Mouse (Mus musculus) kidney, adult 11 months (tissue): ENCODE measurements around the gene Slc44a1.

ENCODE experiments used
- DNase-seq: peaks from one replicate; pipeline ENCODE4 v3.0.0; 2022

Gene Slc44a1

DNA sequence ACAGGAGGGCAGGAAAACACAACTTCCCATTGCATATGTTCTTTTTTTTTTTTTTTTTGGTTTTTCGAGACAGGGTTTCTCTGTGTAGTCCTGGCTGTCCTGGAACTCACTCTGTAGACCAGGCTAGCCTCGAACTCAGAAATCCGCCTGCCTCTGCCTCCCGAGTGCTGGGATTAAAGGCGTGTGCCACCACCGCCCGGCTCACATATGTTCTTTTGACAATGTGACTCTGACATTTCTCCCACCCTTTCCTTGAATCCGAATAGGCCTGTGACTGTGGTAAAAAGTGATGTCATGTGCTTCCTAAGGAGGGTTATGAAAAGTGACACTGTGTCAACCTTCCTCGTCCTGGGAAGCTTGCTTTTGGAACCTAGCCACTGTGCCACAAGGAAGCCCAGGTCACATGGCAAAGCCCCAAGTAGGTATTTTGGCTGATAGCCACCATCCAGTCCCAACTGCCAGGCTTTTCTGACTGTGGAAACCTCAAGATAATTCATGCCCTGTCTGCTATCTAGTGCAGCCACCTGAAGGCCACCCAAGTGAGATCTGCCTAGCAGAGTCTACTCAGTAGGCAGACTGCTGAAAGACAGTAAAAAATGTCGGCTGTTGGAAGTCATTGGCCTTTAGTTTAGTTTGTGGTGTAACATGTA is 8.5 kb upstream of the Slc44a1 start:
- peak; percentile 26 for DNase-seq

GRCm38 (mm10) chr4:53437110-53437755 is 3.0 kb upstream of the Slc44a1 start:
- peak; percentile 12 for DNase-seq

GRCm38 (mm10) chr4:53438386-53438785 is 1.8 kb upstream of the Slc44a1 start:
- DNase-seq = no peak

GRCm38 (mm10) chr4:53438836-53439480 is 1.3 kb upstream of the Slc44a1 start:
- DNase-seq = no peak

- no peak for DNase-seq
These were observed 590 bp upstream of the Slc44a1 start for GRCm38 (mm10) chr4:53439636-53440009.

- DNase-seq = peak; percentile 30
These were observed 781 bp downstream of the Slc44a1 start for GRCm38 (mm10) chr4:53440816-53441571.

- DNase-seq = no peak
These were observed 1.5 kb downstream of the Slc44a1 start for GRCm38 (mm10) chr4:53441683-53442082.

- no peak for DNase-seq
These were observed 6.0 kb downstream of the Slc44a1 start for GRCm38 (mm10) chr4:53446216-53446615.

- DNase-seq = no peak
These were observed 7.6 kb downstream of the Slc44a1 start for GRCm38 (mm10) chr4:53447773-53448172.

DNA sequence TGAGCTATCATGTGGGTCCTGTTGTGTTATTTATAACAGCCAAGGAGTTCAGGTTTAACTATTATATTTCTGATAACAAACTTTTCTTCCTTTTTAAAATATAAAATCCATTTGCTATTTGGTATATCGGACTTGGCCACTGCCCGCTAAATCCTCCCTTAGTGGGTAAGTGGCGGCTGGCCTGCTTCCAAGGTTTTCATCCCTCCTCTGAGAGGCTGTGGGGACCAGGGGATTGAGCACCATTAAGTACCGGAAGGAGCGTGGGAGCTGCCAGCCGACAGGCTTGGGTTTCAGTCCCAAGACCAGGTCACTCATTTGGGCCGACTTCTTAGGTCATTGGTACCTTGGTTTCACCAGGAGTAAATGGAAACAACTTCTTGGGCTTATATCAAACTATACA is 10.5 kb downstream of the Slc44a1 start:
- no peak for DNase-seq

GRCm38 (mm10) chr4:53451887-53452286 is 11.7 kb downstream of the Slc44a1 start:
- DNase-seq = no peak

DNA sequence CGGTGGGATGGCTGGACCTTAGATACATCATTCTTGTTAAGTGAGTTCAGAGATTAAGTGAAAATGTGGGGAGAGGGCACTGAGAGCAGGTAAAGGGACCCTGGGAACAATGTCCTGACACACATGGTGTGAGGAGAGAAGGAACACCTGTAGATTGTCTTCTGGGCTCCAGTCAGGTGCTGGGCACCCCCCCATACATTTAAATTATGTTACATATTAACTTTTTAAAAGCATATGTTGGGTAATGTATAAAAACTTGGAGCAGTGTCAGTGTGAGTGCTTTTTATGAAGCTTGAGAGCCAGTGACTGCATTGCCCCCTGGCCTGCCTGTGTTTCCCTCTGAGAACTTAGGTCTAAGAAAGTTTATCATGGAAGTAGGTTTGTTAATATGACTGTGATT is 12.2 kb downstream of the Slc44a1 start:
- no peak for DNase-seq

DNA sequence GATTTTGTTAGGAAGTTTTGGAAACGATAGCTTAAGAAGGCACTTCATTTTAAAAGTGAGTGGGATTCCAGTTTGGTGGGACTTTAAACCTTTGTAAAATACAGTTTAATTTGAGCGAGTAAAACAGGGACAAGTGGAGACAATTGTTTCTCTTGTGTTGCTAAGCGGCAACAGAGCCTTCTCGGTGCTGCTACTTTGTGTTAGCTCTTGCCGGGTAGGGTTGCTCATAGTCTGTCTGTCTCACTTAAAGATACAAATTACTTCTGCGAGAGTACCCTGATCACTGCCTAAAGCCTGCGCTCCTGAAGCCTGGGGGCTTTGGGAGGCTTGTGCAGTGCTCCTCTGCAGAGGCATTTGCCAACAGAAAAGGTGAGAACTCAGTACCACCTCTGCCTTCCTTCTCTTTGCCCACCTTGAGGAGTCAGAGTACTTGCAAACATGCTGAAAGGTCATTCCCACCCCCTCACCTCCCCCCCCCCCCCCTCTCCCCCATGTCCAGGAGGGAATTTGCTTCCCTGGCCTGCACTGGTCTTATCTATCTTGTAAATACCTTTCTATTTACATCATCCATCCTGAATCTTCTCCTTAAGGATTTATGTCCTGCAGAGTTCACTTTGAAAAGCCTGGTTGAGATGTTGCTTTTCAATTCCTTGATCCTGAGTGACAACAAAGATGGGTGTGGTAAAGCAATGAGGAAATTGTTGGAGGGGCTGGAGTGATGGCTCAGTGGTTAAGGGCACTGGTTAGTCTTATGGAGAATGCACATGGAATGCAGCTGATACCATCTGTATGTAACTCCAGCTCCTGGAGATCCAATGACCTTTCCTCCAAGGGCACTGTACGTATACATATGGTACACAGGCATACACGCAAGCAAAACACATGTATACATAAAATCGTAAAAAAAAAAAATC is 13.0 kb downstream of the Slc44a1 start:
- no peak for DNase-seq

DNA sequence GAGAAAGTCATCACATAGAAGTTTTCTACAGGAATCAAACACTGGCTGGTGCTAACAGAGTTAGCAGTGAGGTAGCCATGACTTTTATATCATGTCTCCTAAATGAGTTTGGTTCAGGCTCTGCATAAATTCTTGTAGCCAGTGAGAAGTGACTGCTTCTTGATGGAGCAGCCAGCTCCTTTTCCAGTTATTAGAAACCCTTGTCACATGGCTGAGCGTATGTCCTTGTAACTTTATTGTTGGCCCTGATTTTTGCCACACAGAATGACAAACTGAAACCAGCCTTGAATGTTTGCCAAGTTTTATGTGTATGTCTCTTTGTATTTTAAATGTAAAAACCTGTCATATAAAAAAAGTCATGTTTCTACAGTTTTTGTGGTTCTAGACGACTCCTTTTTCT is 15.7 kb downstream of the Slc44a1 start:
- DNase-seq = no peak

- DNase-seq = no peak
These were observed 16.4 kb downstream of the Slc44a1 start for GRCm38 (mm10) chr4:53456570-53456969.

GRCm38 (mm10) chr4:53458503-53458902 is 18.3 kb downstream of the Slc44a1 start:
- no peak for DNase-seq

- DNase-seq = no peak
These were observed 19.5 kb downstream of the Slc44a1 start for GRCm38 (mm10) chr4:53459697-53460096.

DNA sequence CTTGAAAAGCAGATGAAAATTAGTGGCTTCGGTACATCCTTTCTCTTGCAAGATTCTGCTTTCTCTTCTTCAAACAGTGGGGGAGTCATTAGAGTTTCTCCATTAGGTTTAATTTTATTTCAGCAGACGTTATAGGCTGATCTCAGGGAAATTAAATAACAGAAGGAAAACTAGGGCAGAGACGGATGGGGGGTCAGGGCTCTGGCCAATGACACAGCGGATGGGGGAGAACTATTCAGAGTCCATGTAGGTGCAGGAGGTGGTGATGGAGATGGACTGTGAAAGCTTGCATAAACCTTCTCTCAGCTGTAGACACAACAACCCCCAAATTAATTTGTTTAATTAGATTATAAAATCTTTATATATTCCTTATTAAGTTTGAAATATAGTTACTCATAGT is 20.8 kb downstream of the Slc44a1 start:
- DNase-seq = no peak

DNA sequence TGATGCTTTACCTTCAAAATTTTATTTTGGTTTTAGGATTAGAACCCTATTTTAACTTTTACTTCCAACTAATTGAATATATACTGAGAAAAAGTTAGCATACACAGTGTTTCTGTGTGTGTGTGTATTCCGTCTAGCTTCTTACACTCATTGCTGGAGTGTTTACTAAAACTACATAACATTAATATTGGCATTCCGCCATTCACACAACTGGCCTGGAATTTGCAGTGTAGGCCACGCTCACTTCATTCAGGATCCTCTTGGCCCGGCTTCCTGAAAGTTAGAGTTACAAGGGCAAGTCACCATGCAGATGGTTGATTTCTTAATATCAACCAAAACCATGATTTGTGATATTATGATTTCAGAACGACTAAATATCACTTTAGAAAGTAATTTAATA is 21.9 kb downstream of the Slc44a1 start:
- DNase-seq = no peak

GRCm38 (mm10) chr4:53462505-53463251 is 22.5 kb downstream of the Slc44a1 start:
- no peak for DNase-seq

DNA sequence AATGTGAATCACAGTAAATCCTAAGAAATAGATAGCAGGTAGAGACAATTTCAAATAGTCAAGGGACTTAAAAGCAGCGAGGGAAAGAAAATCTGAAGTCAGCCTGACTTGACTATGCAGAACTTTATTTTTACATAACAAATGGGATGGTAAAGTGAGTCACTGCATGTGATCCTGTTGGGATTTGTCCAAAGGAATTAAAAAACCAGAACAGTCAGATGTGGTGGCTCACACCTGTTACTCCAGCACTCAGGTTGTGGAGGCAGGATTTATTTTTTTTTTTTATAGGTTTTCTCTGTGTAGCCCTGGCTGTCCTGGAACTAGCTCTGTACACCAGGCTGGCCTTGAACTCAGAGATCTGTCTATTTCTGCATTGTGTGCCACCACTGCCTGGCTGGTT is 25.7 kb downstream of the Slc44a1 start:
- DNase-seq = no peak

GRCm38 (mm10) chr4:53469007-53469406 is 28.8 kb downstream of the Slc44a1 start:
- DNase-seq = no peak
